Mouse (Mus musculus) brain, embryonic 18.5 days (tissue): ENCODE data around the gene Lamb3.

Experiments
- DNase-seq: peaks from one replicate; pipeline ENCODE4 v3.0.0-alpha.2; 2012; ENCODE audit warnings: low read depth, low spot score

Gene Lamb3

GRCm38 (mm10) chr1:193207503-193207902 lies at the start of gene Lamb3:
Lamb3 (plus strand) TSS chr1:193207699.
- no peak for DNase-seq

- DNase-seq = no peak
These were observed 48.3 kb upstream of the Lamb3 start for GRCm38 (mm10) chr1:193159163-193159562.

- DNase-seq = no peak
These were observed 47.9 kb upstream of the Lamb3 start for GRCm38 (mm10) chr1:193159613-193160012.

GRCm38 (mm10) chr1:193160317-193161032 lies 47.0 kb upstream of the Lamb3 start:
- DNase-seq = no peak

- DNase-seq = no peak
These were observed 39.8 kb upstream of the Lamb3 start, which contains the start of gene A130010J15Rik for GRCm38 (mm10) chr1:193167746-193168145. A130010J15Rik (plus strand) TSS chr1:193168046.

- DNase-seq = no peak
These were observed 38.3 kb upstream of the Lamb3 start for GRCm38 (mm10) chr1:193169228-193169627.

GRCm38 (mm10) chr1:193169856-193170255 lies 37.6 kb upstream of the Lamb3 start:
- DNase-seq = no peak

- peak; percentile 99 for DNase-seq
These were observed 34.3 kb upstream of the Lamb3 start for GRCm38 (mm10) chr1:193172991-193173809.

- DNase-seq = no peak
These were observed 33.7 kb upstream of the Lamb3 start for GRCm38 (mm10) chr1:193173810-193174129.

GRCm38 (mm10) chr1:193174143-193174733 lies 33.3 kb upstream of the Lamb3 start:
- no peak for DNase-seq

- DNase-seq = no peak
These were observed 26.4 kb upstream of the Lamb3 start for GRCm38 (mm10) chr1:193181104-193181503.

GRCm38 (mm10) chr1:193188257-193188656 lies 19.2 kb upstream of the Lamb3 start:
- no peak for DNase-seq

GRCm38 (mm10) chr1:193189151-193189621 lies 18.3 kb upstream of the Lamb3 start:
- peak; percentile 16 for DNase-seq

- DNase-seq = no peak
These were observed 17.7 kb upstream of the Lamb3 start for GRCm38 (mm10) chr1:193189771-193190170.

GRCm38 (mm10) chr1:193191675-193192283 lies 15.7 kb upstream of the Lamb3 start:
- no peak for DNase-seq

- DNase-seq = no peak
These were observed 12.9 kb upstream of the Lamb3 start for GRCm38 (mm10) chr1:193194416-193195140.

- no peak for DNase-seq
These were observed 12.2 kb upstream of the Lamb3 start for GRCm38 (mm10) chr1:193195169-193195810.

GRCm38 (mm10) chr1:193197494-193198205 lies 9.8 kb upstream of the Lamb3 start:
- DNase-seq = no peak

GRCm38 (mm10) chr1:193198312-193198711 lies 9.2 kb upstream of the Lamb3 start:
- DNase-seq = no peak
